Mouse (Mus musculus): ENCODE results near the gene Pkig.

- TF ChIP-seq CTCF (IDR thresholded peaks at IDR 0.05; ENCODE audit: low read depth) (no peak), EP300 (IDR thresholded peaks at IDR 0.05; ENCODE audit: low read depth) (no peak)
These were observed 3.2 kb downstream of the Pkig start for GRCm38 (mm10) chr2:163661371-163661850.

All from liver, postnatal 0 days (tissue).